Mouse (Mus musculus) cerebellum, adult 9-10 months (tissue): ENCODE results near the gene Pm20d2.
A peak's percentile ranks its signal among the peaks of the same experiment; 100 is the strongest.

ENCODE experiments used
- DNase-seq: peaks from one replicate; pipeline ENCODE4 v3.0.0; 2022

Pm20d2 gene

DNA sequence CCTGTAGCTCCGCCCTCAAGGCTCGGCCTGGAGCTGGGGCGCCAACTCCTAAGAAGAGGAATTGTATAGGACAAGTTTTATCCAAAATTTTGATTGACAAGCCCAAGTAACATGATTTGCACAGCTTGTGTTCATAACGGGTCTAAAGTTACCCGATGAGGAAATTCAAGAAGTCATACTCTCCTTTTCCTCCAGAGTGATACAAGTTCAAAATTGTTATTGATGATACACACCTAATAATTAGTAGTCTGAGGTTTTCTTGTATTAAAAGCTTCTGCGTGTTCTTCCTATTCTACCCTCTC lies at the start of gene Pm20d2:
Pm20d2 (minus strand) TSS at position 3 of the 302 bp plus-strand sequence.
- no peak for DNase-seq

DNA sequence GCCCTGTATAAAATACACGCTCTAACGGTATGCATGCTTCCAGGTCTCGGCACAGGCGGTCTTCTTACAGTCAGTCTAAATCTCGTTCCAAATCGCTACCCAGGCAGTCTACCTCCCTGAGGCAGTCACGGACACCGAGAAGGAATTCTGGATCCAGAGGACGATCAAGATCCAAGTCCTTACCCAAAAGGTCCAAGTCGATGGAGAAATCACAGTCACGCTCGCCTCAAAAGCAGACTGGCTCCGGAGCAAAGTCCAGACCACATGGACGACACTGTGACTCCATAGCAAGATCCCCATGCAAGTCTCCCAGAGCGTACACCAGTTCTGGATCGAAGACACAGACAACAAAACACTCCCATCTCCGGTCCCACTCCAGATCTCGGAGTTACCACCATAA lies 41.3 kb upstream of the Pm20d2 start:
- DNase-seq = no peak

DNA sequence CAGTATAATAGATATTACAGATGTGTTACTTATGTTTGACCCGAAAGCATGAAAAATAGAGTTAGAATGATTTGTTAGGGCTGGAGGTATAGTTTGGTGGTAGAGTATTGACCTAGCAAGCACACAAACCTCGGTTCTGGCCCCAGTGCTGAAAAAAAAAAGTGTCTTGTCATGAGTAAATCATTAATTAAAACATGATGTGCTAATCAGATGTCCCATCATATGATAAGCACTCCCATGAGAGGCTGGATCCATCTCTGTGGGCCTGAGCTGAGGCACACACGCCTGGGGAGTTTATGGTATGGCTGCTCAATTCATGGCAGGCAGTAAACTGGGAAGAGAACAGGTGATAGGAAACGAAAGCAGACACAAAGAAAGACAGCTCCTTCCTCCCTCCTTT lies 40.1 kb upstream of the Pm20d2 start:
- DNase-seq = no peak

DNA sequence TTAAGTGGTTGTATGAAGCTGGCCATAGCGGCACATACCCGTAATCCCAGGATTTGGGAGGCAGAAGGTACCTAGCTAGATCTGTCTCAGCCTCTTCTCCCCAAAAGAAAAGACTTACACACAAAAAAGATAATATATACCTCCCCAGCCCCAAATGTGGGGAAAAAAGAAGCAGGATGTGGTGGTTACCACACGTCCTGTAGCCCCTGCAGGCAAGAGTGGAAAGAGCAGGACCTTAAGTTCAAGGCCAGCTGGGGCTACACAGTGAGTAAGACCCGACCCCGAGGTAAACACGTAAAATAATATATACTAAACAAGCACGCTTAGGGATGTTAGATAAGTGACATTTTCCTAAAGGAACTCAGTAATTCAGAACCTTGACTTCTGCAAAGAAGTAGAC lies 37.6 kb upstream of the Pm20d2 start:
- no peak for DNase-seq

DNA sequence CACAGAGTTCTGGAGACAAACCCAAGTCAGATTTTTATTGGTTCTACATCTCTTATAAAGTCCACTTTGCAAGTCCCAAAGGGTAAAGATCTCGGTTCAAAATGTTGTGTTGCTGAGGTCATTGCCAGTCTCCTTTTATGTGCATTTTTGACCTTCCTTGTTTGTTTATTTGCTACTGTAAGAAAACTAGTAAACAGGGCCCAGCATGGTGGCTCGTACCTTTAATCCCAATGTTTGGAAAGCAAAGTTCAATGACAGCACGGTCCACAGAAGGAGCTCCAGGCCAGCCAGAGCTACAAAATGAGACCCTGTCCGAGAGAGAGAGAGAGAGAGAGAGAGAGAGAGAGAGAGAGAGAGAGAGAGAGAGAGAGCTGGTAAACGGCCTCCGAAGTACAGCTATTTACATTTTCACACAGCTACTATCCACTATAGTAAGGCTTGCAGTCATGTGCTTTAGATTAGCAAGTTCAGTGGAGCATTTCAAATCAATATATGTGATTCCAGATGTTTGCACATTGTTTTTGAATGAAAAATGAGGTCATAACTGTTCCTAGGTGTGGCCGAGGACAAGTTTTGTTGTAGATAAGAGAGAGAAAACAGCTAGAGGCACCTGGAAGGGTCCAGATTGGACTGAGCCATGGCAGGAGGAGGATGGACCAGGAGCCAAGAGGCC lies 34.6 kb upstream of the Pm20d2 start:
- DNase-seq = no peak

DNA sequence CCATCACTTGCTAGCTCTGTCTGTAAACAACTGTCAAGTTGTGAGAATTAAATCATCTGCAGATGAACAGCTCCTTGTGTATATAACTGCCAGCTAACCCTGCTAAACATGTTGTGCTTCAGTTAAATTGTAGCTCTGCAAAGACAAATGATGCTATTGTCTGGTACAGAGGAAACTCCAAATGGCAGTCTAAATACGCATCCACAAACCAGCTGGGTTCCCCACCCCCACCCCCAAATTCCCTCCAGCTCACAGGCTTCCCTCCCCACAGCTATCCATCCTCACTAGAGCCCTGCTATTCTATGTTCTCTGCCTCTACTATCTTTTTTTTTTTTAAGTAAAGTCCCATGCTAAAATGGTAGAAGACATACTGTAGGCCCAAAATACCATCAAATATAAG lies 32.3 kb upstream of the Pm20d2 start:
- DNase-seq = no peak

GRCm38 (mm10) chr4:33208881-33209841 lies 19.6 kb upstream of the Pm20d2 start, which contains the start of gene Srsf12:
TSS of gene Srsf12 (plus strand) at chr4:33208991.
- DNase-seq = peak; percentile 73

DNA sequence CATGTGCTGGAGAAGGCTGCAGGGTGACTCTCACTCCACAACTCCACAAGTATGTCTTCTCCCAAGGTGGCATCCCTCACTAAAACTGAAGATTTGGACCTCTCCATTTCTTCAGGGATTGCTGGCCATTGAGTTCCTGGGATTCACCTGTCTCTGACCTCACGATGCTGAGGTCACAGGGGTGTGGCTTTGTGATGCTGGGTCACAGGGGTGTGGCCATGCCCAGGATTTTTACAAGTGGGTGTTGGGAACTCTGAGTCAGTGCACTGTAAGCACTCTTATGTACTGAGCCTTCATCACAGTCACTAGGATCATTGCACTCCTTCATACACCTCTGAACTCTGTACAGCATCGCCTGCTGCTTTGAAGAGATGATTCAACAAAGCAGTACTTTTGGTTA lies 18.0 kb upstream of the Pm20d2 start:
- no peak for DNase-seq

DNA sequence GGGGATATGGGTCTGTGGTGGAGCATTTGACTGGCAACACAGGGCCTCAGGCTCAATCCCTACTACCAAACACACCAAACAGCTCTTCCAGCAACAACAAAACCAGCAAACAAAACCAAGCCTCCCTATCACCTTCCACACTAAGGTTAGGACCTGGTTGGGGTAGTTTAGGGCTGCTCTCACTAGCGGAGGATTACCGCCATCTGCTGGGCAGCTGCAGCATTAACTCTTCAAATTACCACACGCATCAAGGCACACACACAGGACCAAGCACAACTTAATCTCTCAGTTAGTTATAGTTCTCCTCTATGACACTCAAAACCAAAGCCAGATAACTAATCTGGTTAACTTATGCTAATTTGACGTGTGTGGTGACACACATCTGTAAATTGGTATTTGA lies 15.1 kb upstream of the Pm20d2 start:
- peak; percentile 78 for DNase-seq

DNA sequence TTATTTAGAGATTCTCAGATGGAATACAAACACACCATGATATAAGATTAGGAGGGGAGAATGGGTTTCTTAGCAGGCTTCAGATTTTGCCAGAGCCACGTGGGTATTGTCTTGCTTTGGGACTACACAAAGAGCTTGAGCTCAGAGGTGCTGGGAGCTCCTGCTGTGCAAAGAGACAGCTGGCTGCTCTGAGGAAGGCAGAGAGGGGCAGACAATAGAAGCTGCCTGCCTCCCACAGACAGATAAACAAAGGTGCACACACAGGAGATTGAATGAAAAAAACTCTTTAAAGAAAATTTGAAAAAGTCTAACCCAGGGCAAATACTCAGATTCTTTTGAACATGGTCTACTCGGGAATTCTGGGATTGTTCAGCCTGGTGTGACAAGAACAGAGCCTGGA lies 8.6 kb upstream of the Pm20d2 start:
- DNase-seq = no peak

GRCm38 (mm10) chr4:33188781-33189734 lies 479 bp downstream of the Pm20d2 start:
- peak; percentile 98 for DNase-seq

DNA sequence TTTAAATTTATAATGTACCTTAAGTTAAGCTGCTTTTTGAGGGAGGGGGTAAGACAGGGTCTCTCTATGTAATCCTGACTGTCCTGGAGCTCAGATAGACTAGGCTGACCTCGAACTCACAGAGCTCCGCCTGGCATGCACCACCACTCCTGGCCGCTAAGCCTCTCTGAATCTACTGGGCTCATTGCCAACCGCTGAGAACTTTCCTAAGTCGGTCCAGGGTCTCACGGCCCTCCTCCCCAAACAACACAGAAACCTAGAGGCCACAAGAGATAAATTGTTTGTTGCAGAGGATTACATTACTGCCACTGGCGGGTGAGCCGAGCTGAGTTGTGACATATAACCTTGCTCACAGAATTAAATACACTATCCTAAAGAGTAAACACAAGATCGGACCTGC lies 1.4 kb downstream of the Pm20d2 start:
- DNase-seq = peak; percentile 59

- no peak for DNase-seq
Observed at GRCm38 (mm10) chr4:33183477-33183876, 6.1 kb downstream of the Pm20d2 start.

DNA sequence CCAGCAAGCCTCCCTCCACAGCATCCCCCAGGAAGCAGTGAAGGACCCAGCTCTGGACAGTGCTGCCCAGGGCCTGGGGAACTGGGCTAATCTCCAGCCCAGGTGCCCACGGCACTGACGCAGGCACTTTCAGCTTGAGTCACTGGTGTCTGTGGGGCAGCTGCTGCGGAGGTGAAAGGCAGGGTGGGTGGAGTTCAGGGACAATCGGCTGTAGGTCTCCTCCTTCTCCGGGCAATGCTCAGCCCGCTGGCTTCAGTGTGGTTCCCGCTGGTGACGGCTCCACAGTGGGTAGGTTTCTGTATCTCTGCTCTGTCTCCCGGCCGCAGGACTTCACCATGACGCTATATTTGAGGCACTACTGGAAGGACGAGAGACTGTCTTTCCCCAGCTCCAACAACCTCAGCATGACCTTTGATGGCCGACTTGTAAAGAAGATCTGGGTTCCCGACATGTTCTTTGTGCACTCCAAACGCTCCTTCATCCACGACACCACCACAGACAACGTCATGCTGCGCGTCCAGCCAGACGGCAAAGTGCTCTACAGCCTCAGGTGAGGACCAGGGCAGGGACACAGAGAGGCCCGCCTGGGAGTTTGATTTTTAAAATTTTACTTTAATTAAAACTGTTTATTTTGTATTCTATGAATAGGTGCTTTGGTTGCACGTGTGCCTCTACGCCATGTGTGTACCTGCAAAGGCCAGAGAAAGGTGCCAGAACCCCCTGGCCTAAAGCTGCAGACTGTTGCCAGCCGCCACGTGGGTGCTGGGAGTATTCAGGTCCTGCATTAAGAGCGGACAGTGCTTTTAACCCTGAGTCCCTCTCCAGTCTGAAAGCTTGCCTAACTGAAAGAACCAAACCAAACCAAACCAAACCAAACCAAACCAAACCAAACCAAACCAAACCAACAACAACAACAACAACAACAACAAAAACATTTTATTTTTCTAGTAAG lies 37.2 kb downstream of the Pm20d2 start:
- DNase-seq = no peak

GRCm38 (mm10) chr4:33149150-33149549 lies 40.4 kb downstream of the Pm20d2 start:
- DNase-seq = no peak

GRCm38 (mm10) chr4:33147825-33148224 lies 41.7 kb downstream of the Pm20d2 start:
- peak; percentile 53 for DNase-seq

GRCm38 (mm10) chr4:33146679-33147291 lies 42.8 kb downstream of the Pm20d2 start:
- no peak for DNase-seq

DNA sequence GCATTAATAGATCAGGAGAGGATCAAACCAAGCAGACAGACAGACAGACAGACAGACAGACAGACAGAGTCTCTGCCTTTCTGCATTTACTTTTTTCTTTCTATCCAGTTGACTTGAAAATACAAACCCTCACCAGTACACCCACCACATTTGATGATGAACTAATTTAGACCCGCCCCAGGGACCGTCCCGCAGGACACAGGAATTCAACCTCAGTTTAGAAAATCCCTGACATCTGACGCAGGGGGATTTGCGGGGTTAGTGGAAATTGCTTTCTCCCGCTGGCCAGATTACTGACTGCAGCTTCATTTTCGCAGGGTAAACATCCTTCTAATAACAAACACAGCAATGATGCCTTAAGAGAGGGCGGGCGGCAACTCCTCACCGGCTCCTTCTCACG lies 57.3 kb downstream of the Pm20d2 start, which contains the start of gene Gabrr1:
Gabrr1 (plus strand) TSS at position 301 of the 400 bp plus-strand sequence.
- no peak for DNase-seq

GRCm38 (mm10) chr4:33125409-33126084 lies 64.0 kb downstream of the Pm20d2 start:
- peak; percentile 77 for DNase-seq

DNA sequence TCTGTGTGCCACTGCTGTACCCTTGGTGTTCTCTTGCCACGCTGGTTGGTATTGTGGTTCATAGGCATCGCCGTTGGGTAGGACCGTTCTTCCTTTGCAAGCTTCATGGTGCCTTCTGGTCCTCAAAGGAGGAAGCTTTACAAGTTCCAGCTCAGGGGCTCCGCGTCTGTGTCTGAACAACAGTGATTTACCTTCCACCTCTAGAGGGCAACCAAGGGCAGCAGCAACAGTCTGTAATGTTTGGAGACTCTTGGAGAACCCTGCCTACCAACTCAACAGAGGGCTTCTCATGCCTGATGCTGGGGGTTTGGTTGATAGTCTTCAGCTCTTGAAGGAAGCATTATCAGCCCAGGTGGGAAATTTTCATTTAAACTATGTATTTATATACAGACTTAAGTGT lies 65.0 kb downstream of the Pm20d2 start:
- peak; percentile 73 for DNase-seq
